Mouse (Mus musculus) erythroblast, embryonic 14.5 days (primary cell): ENCODE data around the gene Aldh5a1. TPM values are rescaled to one million over a fixed set of nuclear protein-coding genes. Genes with fewer than 3 reads are reported as not detected.

Experiments used
- H3K27me3 ChIP-seq: 2 replicates; pipeline ENCODE4 v1.6.1; 2012; ENCODE audit warnings: inconsistent platforms; ENCODE audit not compliant: control insufficient read depth
- H3K36me3 ChIP-seq: 2 replicates; pipeline ENCODE4 v1.6.1; 2012; ENCODE audit warnings: mild to moderate bottlenecking, inconsistent platforms; ENCODE audit not compliant: control insufficient read depth
- H3K4me1 ChIP-seq: 2 replicates; pipeline ENCODE4 v1.6.1; 2012; ENCODE audit warnings: inconsistent platforms; ENCODE audit not compliant: control insufficient read depth
- H3K4me3 ChIP-seq: replicated peaks from 2 replicates; pipeline ENCODE3; 2012; ENCODE audit warnings: moderate library complexity, mild to moderate bottlenecking, inconsistent platforms
- H3K9me3 ChIP-seq: 2 replicates; pipeline ENCODE4 v1.6.1; 2012; ENCODE audit warnings: low read length, inconsistent platforms, mixed read lengths; ENCODE audit not compliant: control insufficient read depth
- GATA1 ChIP-seq: IDR thresholded peaks from 2 replicates; pipeline ENCODE4 v1.6.1; 2012; ENCODE audit warnings: low read length, inconsistent platforms, mixed read lengths
- TAL1 ChIP-seq: IDR thresholded peaks from 3 replicates; pipeline ENCODE4 v1.6.1; 2012; ENCODE audit warnings: low read length, inconsistent platforms, mixed read lengths
- polyA plus RNA-seq: library from polyadenylated mRNA; stranded (reverse); fragments of >175 nt; gene quantifications from 2 replicates; pipeline ENCODE4 v1.2.3, GENCODE M21; 2012

Aldh5a1 gene
- polyA plus RNA-seq, 1 experiment, result not detected

DNA sequence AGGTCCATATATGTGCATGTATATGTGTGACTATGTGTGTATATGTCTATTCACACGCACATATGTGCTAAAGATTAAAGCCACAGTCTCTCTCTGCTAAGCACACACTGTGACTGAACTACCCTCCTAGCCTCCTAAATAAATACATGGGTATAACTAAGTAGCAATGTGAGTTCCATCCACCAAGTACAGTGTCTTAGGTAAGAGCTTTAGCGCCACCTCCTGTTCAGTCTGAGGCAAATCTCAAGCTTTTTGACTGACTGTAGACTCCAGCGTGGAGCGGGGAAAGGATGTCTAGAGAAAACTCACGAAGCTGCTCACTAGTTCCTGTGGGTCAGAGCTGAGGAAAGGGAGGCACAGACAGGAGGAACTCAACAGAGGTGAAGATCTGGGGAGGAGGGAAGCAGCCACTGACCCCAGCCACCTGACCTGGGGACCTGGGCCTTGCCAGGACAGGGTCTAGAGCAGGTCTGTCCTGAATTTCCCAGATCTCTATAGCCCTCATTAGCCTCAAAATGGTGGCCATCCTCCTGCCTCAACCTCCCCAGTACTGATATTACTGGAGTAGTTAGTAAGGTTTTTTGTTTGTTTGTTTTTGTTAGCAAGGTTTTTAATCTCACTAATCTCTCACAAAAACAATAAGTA lies 17.0 kb downstream of the Aldh5a1 start:
- no peaks in the 10 kb centered on the region for H3K9me3 ChIP-seq
- H3K4me1 ChIP-seq, result no peaks in the 10 kb centered on the region
- H3K36me3 ChIP-seq, result no peaks in the 10 kb centered on the region; the same call in 1 of the 2 replicates
- no peaks in the 10 kb centered on the region for H3K27me3 ChIP-seq
- H3K4me3 ChIP-seq, result no peak overlapping the region
- TF ChIP-seq TAL1 (no peak), GATA1 (no peak)

DNA sequence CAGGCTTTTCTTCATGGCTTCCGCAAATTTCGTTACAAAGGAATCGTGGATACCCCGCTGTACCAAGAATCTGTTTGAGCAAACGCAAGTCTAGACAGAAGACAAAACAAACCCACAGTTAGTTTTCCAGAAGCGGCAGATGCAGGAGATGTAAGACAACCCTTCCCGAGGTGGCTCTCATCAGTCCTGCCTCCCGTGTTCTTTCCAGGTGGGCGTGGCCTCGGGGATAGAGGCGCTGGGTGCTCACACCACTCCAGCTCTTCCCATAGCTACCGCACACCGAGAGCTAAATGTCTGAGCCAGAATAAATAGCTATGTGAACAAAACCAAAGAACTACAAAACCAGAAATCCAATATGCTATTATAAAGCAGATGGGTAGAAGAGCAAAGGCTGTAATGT lies 21.6 kb downstream of the Aldh5a1 start:
- Histone ChIP-seq H3K27me3 (no peaks in the 10 kb centered on the region), H3K9me3 (no peaks in the 10 kb centered on the region), H3K4me3 (no peak overlapping the region), H3K4me1 (no peaks in the 10 kb centered on the region), H3K36me3 (no peaks in the 10 kb centered on the region; the same call in 1 of the 2 replicates)
- no peak for TF ChIP-seq TAL1
- no peak for TF ChIP-seq GATA1

DNA sequence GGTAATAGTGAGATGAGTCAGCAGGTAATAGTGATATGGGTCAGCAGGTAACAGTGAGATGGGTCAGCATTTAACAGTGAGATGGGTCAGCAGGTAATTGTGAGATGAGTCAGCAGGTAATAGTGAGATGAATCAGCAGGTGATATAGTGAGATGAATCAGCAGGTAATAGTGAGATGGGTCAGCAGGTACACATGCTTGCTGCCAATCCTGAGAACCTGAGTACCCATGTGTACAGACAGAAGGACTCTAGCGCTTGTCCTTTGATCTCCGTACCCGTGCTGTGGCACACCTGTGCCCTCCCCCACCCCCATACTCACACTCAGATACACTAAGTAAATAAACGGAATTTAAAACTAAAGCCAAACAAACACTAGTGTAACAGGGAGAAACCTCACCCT lies 22.5 kb downstream of the Aldh5a1 start:
- no peaks in the 10 kb centered on the region for H3K9me3 ChIP-seq
- no peaks in the 10 kb centered on the region for H3K4me1 ChIP-seq
- TF ChIP-seq TAL1 (no peak), GATA1 (no peak)
- H3K4me3 ChIP-seq, result no peak overlapping the region
- H3K27me3 ChIP-seq, result no peaks in the 10 kb centered on the region
- H3K36me3 ChIP-seq, result no peaks in the 10 kb centered on the region; the same call in 1 of the 2 replicates

DNA sequence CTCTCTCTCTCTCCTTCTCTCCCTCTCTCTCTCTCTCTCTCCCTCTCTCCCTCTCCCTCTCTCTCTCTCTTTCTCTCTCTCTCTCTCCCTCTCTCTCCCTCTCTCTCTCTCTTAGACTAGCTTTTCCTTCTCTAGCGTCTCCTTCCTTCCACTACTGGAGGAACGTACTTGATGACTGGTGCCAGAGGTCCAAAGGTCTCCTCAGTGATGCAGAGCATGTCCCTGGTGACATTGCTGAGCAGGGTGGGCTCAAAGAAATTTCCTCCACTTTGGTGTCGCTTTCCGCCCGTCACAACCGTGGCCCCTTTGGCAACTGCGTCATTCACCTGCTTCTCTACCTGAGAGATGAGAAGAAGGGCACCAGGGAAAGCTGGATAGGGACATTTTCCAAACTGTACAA lies 23.9 kb downstream of the Aldh5a1 start:
- TF ChIP-seq GATA1, result no peak
- TF ChIP-seq TAL1, result no peak
- H3K36me3 ChIP-seq, result no peaks in the 10 kb centered on the region; the same call in 1 of the 2 replicates

DNA sequence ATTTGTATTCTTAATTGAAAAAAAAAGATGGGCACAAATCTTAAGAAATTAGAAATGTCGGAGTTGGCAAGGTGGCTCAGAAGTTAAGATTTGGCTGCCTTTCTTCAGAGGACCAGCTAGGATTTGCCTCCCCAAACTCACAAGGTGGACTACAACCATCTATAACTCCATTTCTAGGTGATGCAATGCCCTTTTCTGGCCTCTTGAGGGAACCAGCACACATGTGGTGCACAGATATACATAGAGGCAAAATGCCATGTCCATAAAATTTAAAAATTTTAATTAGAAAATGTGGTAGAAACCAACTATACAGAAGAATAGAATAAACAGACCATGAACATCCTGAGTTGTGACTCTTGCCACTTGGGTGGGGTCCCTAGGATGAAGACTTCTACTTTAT lies 28.3 kb downstream of the Aldh5a1 start:
- Histone ChIP-seq H3K27me3 (no peaks in the 10 kb centered on the region), H3K4me3 (no peak overlapping the region), H3K9me3 (no peaks in the 10 kb centered on the region), H3K36me3 (no peaks in the 10 kb centered on the region; the same call in 1 of the 2 replicates), H3K4me1 (no peaks in the 10 kb centered on the region)
- TF ChIP-seq TAL1 (no peak), GATA1 (no peak)

More for the DNA sequence above, 23.9 kb downstream of the Aldh5a1 start:
- Histone ChIP-seq H3K9me3 (no peaks in the 10 kb centered on the region), H3K4me3 (no peak overlapping the region), H3K4me1 (no peaks in the 10 kb centered on the region), H3K27me3 (no peaks in the 10 kb centered on the region)

DNA sequence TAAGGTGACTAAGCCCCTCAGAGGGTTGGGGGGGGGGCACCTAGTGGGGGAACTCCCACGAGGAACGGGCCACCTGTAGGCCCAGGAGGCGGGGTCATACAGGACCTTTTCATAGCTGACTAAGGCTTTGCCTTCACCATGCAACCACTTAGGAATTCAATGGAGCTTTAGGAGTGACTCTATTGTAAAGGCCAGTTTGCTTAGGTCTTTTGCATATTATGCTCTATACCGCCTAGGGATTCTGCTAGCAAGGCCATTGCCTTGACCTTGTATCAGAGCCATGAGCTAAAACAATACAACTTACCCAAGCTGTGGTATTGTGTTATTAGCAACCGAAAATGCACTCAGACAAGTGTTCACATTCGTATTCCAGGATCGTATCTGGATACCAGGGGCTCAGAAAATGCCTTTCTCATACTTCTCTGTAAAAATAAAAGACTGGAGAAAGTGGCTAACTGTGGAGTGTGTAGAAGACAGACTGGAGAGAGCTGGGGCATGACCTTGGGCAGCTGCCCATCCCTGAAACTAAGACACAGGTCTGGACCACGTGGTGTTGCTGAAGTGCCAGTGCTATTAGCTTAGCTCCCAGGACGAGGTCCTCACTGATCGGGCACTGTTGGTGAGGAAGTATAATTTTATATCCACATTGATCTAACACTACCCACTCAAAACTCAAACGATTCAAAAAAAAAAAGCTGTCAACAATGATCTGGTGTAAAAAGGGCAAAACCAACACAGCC lies 30.5 kb downstream of the Aldh5a1 start:
- H3K36me3 ChIP-seq, result no peaks in the 10 kb centered on the region; the same call in 1 of the 2 replicates
- no peaks in the 10 kb centered on the region for H3K9me3 ChIP-seq
- TF ChIP-seq GATA1, result no peak
- no peak for TF ChIP-seq TAL1
- H3K4me1 ChIP-seq, result no peaks in the 10 kb centered on the region
- no peaks in the 10 kb centered on the region for H3K27me3 ChIP-seq
- H3K4me3 ChIP-seq, result no peak overlapping the region

DNA sequence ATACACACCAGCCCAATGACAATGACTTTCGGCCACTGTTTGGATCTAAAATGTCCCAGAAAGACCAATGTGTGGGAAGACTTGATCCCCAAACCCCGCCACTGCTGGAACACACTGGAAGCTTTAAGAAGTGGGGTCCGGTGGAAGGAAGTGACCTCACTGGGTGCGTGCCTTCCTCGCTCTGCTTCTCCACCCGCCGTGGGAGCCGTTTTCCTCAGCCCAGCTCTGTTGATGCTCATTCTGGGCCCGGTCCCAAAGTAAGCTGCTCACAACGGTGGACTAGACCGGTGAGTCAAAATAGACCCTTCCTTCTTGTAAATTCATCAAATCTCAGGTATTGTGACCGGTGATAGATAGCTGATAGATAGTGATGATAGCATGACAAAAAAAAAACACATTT lies 32.0 kb downstream of the Aldh5a1 start:
- Histone ChIP-seq H3K27me3 (no peaks in the 10 kb centered on the region), H3K9me3 (no peaks in the 10 kb centered on the region), H3K4me1 (no peaks in the 10 kb centered on the region), H3K36me3 (no peaks in the 10 kb centered on the region), H3K4me3 (no peak overlapping the region)
- no peak for TF ChIP-seq TAL1
- no peak for TF ChIP-seq GATA1

DNA sequence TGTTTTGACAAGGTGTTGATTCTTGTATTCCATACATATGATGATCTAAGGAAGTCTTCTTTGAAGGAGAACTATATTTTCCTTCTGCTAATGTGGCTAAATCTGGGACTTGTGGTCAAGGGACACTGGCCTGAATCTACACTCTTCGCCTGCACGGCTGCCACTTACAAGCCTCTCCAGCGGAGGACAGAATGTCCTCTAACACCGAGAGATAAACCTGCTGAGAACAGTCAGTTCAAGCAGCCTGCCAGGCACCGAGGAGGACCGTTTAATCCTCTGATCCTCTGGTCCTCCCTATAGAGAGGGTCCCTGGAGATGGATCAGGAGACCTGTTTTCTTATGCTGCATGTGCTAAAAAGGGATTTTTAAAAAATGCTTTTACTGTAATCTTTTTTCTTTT lies 34.0 kb downstream of the Aldh5a1 start:
- H3K4me1 ChIP-seq, result no peaks in the 10 kb centered on the region
- no peaks in the 10 kb centered on the region for H3K9me3 ChIP-seq
- H3K36me3 ChIP-seq, result no peaks in the 10 kb centered on the region
- TF ChIP-seq GATA1 (no peak), TAL1 (no peak)
- H3K27me3 ChIP-seq, result no peaks in the 10 kb centered on the region
- H3K4me3 ChIP-seq, result no peak overlapping the region

DNA sequence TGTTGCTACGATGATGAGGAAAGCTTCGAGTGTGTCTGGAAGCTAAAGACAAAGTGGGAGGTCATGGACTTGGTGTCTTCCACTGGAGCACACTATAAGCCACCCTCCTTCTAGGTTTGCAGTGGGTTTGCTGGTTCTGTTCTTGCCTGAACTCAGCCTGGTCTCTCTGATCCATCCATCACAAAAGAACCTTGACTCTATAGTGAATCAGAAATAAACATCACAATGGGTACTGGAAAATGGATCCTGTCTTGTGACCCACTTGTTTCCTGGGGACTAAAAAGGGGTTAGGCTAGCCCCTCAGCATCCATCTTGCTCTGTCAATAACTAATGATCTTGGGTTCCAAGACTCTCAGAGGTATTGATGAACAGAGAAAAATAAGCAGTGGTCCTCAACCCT lies 35.5 kb downstream of the Aldh5a1 start:
- TF ChIP-seq GATA1 (no peak), TAL1 (no peak)
- Histone ChIP-seq H3K9me3 (no peaks in the 10 kb centered on the region), H3K27me3 (no peaks in the 10 kb centered on the region), H3K4me3 (no peak overlapping the region), H3K36me3 (no peaks in the 10 kb centered on the region), H3K4me1 (no peaks in the 10 kb centered on the region)
